Mouse (Mus musculus) liver, embryonic 12.5 days (tissue): ENCODE measurements around the gene Ankrd16. TPM values are rescaled to one million over a fixed set of nuclear protein-coding genes. Genes with fewer than 3 reads are reported as not detected.
A peak's percentile ranks its signal among the peaks of the same experiment; 100 is the strongest.

Source experiments
- ATAC-seq: fragments of 200-750 bp; cut with Nextera tagmentation; 2 replicates; pipeline ENCODE4 v1.8.0; 2017; ENCODE audit warnings: moderate number of reproducible peaks, mild to moderate bottlenecking, moderate library complexity
- H3K27ac ChIP-seq: fragments of 300-500 bp; sonication (generic); 2 replicates; pipeline ENCODE4 v1.5.1; 2016; ENCODE audit warnings: mild to moderate bottlenecking
- H3K27me3 ChIP-seq: fragments of 300-500 bp; sonication (generic); replicated peaks from 2 replicates; pipeline ENCODE4 v1.6.1; 2016; ENCODE audit warnings: mild to moderate bottlenecking, moderate library complexity
- H3K36me3 ChIP-seq: fragments of 300-500 bp; sonication (generic); 2 replicates; pipeline ENCODE4 v1.6.1; 2016; ENCODE audit warnings: mild to moderate bottlenecking, moderate library complexity
- H3K4me1 ChIP-seq: fragments of 300-500 bp; sonication (generic); 2 replicates; pipeline ENCODE4 v1.6.1; 2016
- H3K4me2 ChIP-seq: fragments of 300-500 bp; sonication (generic); 2 replicates; pipeline ENCODE4 v1.6.1; 2016; ENCODE audit warnings: mild to moderate bottlenecking, moderate library complexity
- H3K4me3 ChIP-seq: fragments of 300-500 bp; sonication (generic); 2 replicates; pipeline ENCODE4 v1.5.1; 2016; ENCODE audit warnings: mild to moderate bottlenecking, moderate library complexity
- H3K9ac ChIP-seq: fragments of 300-500 bp; sonication (generic); 2 replicates; pipeline ENCODE4 v1.6.1; 2016; ENCODE audit warnings: mild to moderate bottlenecking, moderate library complexity
- H3K9me3 ChIP-seq: fragments of 300-500 bp; sonication (generic); replicated peaks from 2 replicates; pipeline ENCODE4 v1.6.1; 2016; ENCODE audit warnings: mild to moderate bottlenecking, moderate library complexity
- WGBS: fragments of 180-500 bp; shearing (Covaris S2); methylation state at CpG from one replicate; pipeline ENCODE4 v1.1.7; 2016; ENCODE audit not compliant: insufficient replicate concordance; 5-methylcytosine and 5-hydroxymethylcytosine counted together
- polyA plus RNA-seq: library from polyadenylated mRNA; unstranded; fragments of >200 nt; fragmentation: Nextera tagmentation; extraction: Ambion mirVana; gene quantifications from 2 replicates; pipeline ENCODE4 v1.2.1, GENCODE M21; 2016

Gene Ankrd16
- polyA plus RNA-seq, 1 experiment from 2014 or later = 16.1 TPM

- no peak overlapping the region for H3K4me2 ChIP-seq
- H3K27me3 ChIP-seq = no peaks in the 10 kb centered on the region
- peaks cover 26% of the 10 kb centered on the region for H3K4me1 ChIP-seq
- peaks cover 3% of the 10 kb centered on the region; the same call in 1 of the 2 replicates for H3K36me3 ChIP-seq
- 87% methylated on average over 10 of the region's 10 CpGs for WGBS
- H3K27ac ChIP-seq = no peak overlapping the region
- no peak overlapping the region for H3K9ac ChIP-seq
- ATAC-seq = no peak
- no peaks in the 10 kb centered on the region for H3K9me3 ChIP-seq
- H3K4me3 ChIP-seq = no peak overlapping the region
Measured at GRCm38 (mm10) chr2:11774426-11774825, 3.2 kb upstream of the Ankrd16 start.

- Histone ChIP-seq H3K9ac (no peak overlapping the region), H3K36me3 (peaks cover under 1% of the 10 kb centered on the region; the same call in 1 of the 2 replicates), H3K4me2 (no peak overlapping the region), H3K4me1 (peaks cover 32% of the 10 kb centered on the region), H3K4me3 (no peak overlapping the region), H3K9me3 (no peaks in the 10 kb centered on the region), H3K27ac (no peak overlapping the region), H3K27me3 (no peaks in the 10 kb centered on the region)
- no peak for ATAC-seq
- WGBS = 79% methylated on average over 5 of the region's 5 CpGs
Measured at GRCm38 (mm10) chr2:11775121-11775520, 2.6 kb upstream of the Ankrd16 start.

- no peaks in the 10 kb centered on the region for H3K27me3 ChIP-seq
- H3K9me3 ChIP-seq = no peaks in the 10 kb centered on the region
- peaks cover 11% of the 10 kb centered on the region for H3K36me3 ChIP-seq
- H3K27ac ChIP-seq = no peak overlapping the region
- peak overlapping the region; percentile 92 for H3K4me3 ChIP-seq
- no peak for ATAC-seq
- 23% methylated on average over 8 of the region's 8 CpGs for WGBS
- H3K4me2 ChIP-seq = peak overlapping the region; percentile 99
- H3K4me1 ChIP-seq = peaks cover 27% of the 10 kb centered on the region
- peak overlapping the region; percentile 87 for H3K9ac ChIP-seq
Measured at GRCm38 (mm10) chr2:11776415-11776814, 1.3 kb upstream of the Ankrd16 start.

GRCm38 (mm10) chr2:11778087-11778823 lies 579 bp downstream of the Ankrd16 start:
- Histone ChIP-seq H3K4me3 (peak overlapping the region; percentile 92), H3K4me1 (peaks cover 27% of the 10 kb centered on the region), H3K27me3 (no peaks in the 10 kb centered on the region), H3K9ac (peak overlapping the region; percentile 80), H3K9me3 (no peaks in the 10 kb centered on the region), H3K36me3 (peaks cover 29% of the 10 kb centered on the region), H3K4me2 (peak overlapping the region; percentile 99), H3K27ac (peak overlapping the region; percentile 93)
- under 1% methylated on average over 43 of the region's 43 CpGs for WGBS
- ATAC-seq = peak; percentile 83

- no peak overlapping the region for H3K4me3 ChIP-seq
- H3K4me1 ChIP-seq = peaks cover 11% of the 10 kb centered on the region
- no peak overlapping the region for H3K9ac ChIP-seq
- no peaks in the 10 kb centered on the region for H3K9me3 ChIP-seq
- no peak overlapping the region for H3K4me2 ChIP-seq
- H3K36me3 ChIP-seq = peaks cover 85% of the 10 kb centered on the region
- H3K27me3 ChIP-seq = no peaks in the 10 kb centered on the region
- no peak for ATAC-seq
- no peak overlapping the region for H3K27ac ChIP-seq
- WGBS = 87% methylated on average over 6 of the region's 6 CpGs
Measured at GRCm38 (mm10) chr2:11784159-11784558, 6.5 kb downstream of the Ankrd16 start.

GRCm38 (mm10) chr2:11794668-11795067 lies 17.0 kb downstream of the Ankrd16 start:
- Histone ChIP-seq H3K4me2 (no peak overlapping the region), H3K4me3 (no peak overlapping the region), H3K4me1 (0 out of 2 replicates have a peak, but pooled peaks cover 4% of the 10 kb centered on the region), H3K27me3 (no peaks in the 10 kb centered on the region), H3K27ac (no peak overlapping the region), H3K9me3 (no peaks in the 10 kb centered on the region), H3K36me3 (peaks cover 21% of the 10 kb centered on the region), H3K9ac (no peak overlapping the region)
- WGBS = 59% methylated on average over 4 of the region's 4 CpGs
- ATAC-seq = no peak

- Histone ChIP-seq H3K4me1 (0 out of 2 replicates have a peak, but pooled peaks cover 4% of the 10 kb centered on the region), H3K9ac (no peak overlapping the region), H3K9me3 (no peaks in the 10 kb centered on the region), H3K27me3 (no peaks in the 10 kb centered on the region), H3K4me3 (no peak overlapping the region), H3K4me2 (no peak overlapping the region), H3K36me3 (no peaks in the 10 kb centered on the region), H3K27ac (no peak overlapping the region)
- no peak for ATAC-seq
- 49% methylated on average over 5 of the region's 5 CpGs for WGBS
Measured at GRCm38 (mm10) chr2:11797930-11798364, 20.3 kb downstream of the Ankrd16 start.

- H3K9me3 ChIP-seq = no peaks in the 10 kb centered on the region
- 58% methylated on average over 2 of the region's 2 CpGs for WGBS
- no peak overlapping the region for H3K4me2 ChIP-seq
- H3K27me3 ChIP-seq = no peaks in the 10 kb centered on the region
- no peak overlapping the region for H3K4me3 ChIP-seq
- no peak overlapping the region for H3K27ac ChIP-seq
- no peak for ATAC-seq
- no peak overlapping the region for H3K9ac ChIP-seq
- H3K36me3 ChIP-seq = no peaks in the 10 kb centered on the region
- H3K4me1 ChIP-seq = 0 out of 2 replicates have a peak, but pooled peaks cover 4% of the 10 kb centered on the region
Measured at GRCm38 (mm10) chr2:11801299-11801930, 23.7 kb downstream of the Ankrd16 start.

Other genes with a start within 250 kb of the Ankrd16 start
- 10.3 and 11.7 TPM in 2 replicates for gene Pfkfb3, start 223.8 kb upstream of the Ankrd16 start, polyA plus RNA-seq
- 107 and 108 TPM in 2 replicates for gene Rbm17, start 173.7 kb upstream of the Ankrd16 start, polyA plus RNA-seq
- not detected in 2 replicates for gene Gm17490, start 151.6 kb upstream of the Ankrd16 start, polyA plus RNA-seq
- not detected in 2 replicates for gene Il2ra, start 135.1 kb upstream of the Ankrd16 start, polyA plus RNA-seq
- gene Il15ra, start 72.6 kb upstream of the Ankrd16 start, polyA plus RNA-seq = 1.7 and 2.1 TPM in 2 replicates
- 42.8 and 44.4 TPM in 2 replicates for gene Fbh1, start 294 bp upstream of the Ankrd16 start, polyA plus RNA-seq